Mouse (Mus musculus) midbrain, postnatal 0 days (tissue): ENCODE measurements around the gene Ect2l. TPM values are rescaled to one million over a fixed set of nuclear protein-coding genes. Genes with fewer than 3 reads are reported as not detected.
"Not testable (repeated sequence)": the region's sequence is repeated elsewhere in the genome, so short reads cannot be mapped to it uniquely, and the experiment has no call there.

Experiments
- ATAC-seq: fragments of 200-750 bp; cut with Nextera tagmentation; 2 replicates; pipeline ENCODE4 v1.8.0; 2017; ENCODE audit warnings: moderate number of reproducible peaks, mild to moderate bottlenecking, moderate TSS enrichment, moderate library complexity; ENCODE audit not compliant: low FRiP score
- DNase-seq: peaks from one replicate; pipeline ENCODE4 v3.0.0-alpha.2; 2015; ENCODE audit warnings: low spot score
- H3K27ac ChIP-seq: fragments of 300-500 bp; sonication (generic); 2 replicates; pipeline ENCODE4 v1.5.1; 2014; ENCODE audit warnings: low read depth, mild to moderate bottlenecking, low read length, mixed read lengths
- H3K27me3 ChIP-seq: fragments of 300-500 bp; sonication (generic); 2 replicates; pipeline ENCODE4 v1.6.1; 2014; ENCODE audit warnings: low read length, control low read depth, mixed read lengths; ENCODE audit not compliant: insufficient read depth
- H3K36me3 ChIP-seq: fragments of 300-500 bp; sonication (generic); 2 replicates; pipeline ENCODE4 v1.6.1; 2014; ENCODE audit warnings: low read length, control low read depth, mixed read lengths; ENCODE audit not compliant: insufficient read depth
- H3K4me1 ChIP-seq: fragments of 300-500 bp; sonication (generic); 2 replicates; pipeline ENCODE4 v1.6.1; 2014; ENCODE audit warnings: mild to moderate bottlenecking, control low read depth, antibody characterized with exemption, low read length, mixed read lengths; ENCODE audit not compliant: insufficient read depth
- H3K4me2 ChIP-seq: fragments of 300-500 bp; sonication (generic); 2 replicates; pipeline ENCODE4 v1.6.1; 2014; ENCODE audit warnings: low read depth, mild to moderate bottlenecking, low read length, mixed read lengths; ENCODE audit not compliant: poor library complexity, severe bottlenecking
- H3K4me3 ChIP-seq: fragments of 300-500 bp; sonication (generic); 2 replicates; pipeline ENCODE4 v1.5.1; 2014; ENCODE audit warnings: low read depth, mild to moderate bottlenecking, low read length, moderate library complexity
- H3K9ac ChIP-seq: fragments of 300-500 bp; sonication (generic); replicated peaks from 2 replicates; pipeline ENCODE4 v1.6.1; 2014; ENCODE audit warnings: mild to moderate bottlenecking, low read length, moderate library complexity, mixed read lengths; ENCODE audit not compliant: poor library complexity, severe bottlenecking
- H3K9me3 ChIP-seq: fragments of 300-500 bp; sonication (generic); 2 replicates; pipeline ENCODE4 v1.6.1; 2016; ENCODE audit warnings: low read length, control low read depth
- CTCF ChIP-seq: IDR thresholded peaks from 2 replicates; pipeline ENCODE4 v1.5.1; 2016; ENCODE audit warnings: antibody characterized with exemption, mild to moderate bottlenecking
- WGBS: fragments of 180-500 bp; shearing (Covaris S2); extraction: QIAGEN DNeasy Blood & Tissue Kit; methylation state at CpG from one replicate; pipeline ENCODE4 v1.1.7; 2014; 5-methylcytosine and 5-hydroxymethylcytosine counted together
- polyA plus RNA-seq: library from polyadenylated mRNA; unstranded; fragments of >200 nt; fragmentation: Nextera tagmentation; extraction: Ambion mirVana; gene quantifications from 2 replicates; pipeline ENCODE4 v1.2.1, GENCODE M21; 2015
- total RNA-seq: library from RNA; depleted of rRNA; stranded (reverse); fragments of >200 nt; gene quantifications from 2 replicates; pipeline ENCODE4 v1.2.3, GENCODE M21; 2014

Gene Ect2l
- total and polyA plus RNA-seq, 2 experiments from 2014 or later, result 0.11 to 0.64 TPM

- no peak for DNase-seq
- H3K4me2 ChIP-seq, result no peak overlapping the region
- H3K9ac ChIP-seq, result no peak overlapping the region
- H3K4me1 ChIP-seq, result no peaks in the 10 kb centered on the region
- no peaks in the 10 kb centered on the region for H3K27me3 ChIP-seq
- TF ChIP-seq CTCF, result no peak
- ATAC-seq, result no peak
- H3K9me3 ChIP-seq, result no peaks in the 10 kb centered on the region
- H3K36me3 ChIP-seq, result no peaks in the 10 kb centered on the region
- 84% methylated on average over 3 of the region's 3 CpGs for WGBS
- H3K4me3 ChIP-seq, result no peak overlapping the region
- no peak overlapping the region for H3K27ac ChIP-seq
These were observed 63.5 kb downstream of the Ect2l start for GRCm38 (mm10) chr10:18147224-18147623.

DNA sequence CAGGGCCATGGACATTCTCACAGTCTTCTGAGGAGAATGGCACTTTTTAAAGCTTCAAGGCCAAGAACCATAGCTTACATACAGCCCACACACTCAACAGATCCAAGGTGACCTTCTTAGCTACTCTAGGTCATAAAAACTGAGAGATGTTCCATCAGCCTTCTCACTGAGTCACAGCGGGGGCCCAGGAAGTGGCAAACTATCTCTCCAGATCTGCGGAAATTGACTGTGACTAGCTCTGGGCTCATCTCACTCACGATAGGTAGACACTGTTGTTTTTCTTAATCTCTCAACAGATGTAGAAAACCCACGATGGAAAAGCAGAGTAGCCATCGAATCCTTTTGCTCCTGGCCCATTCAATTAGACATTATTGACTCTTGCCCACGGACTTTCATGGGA, 68.5 kb downstream of the Ect2l start:
- 90% methylated on average over 6 of the region's 6 CpGs for WGBS
- Histone ChIP-seq H3K27me3 (no peaks in the 10 kb centered on the region), H3K9ac (no peak overlapping the region), H3K9me3 (no peaks in the 10 kb centered on the region), H3K4me1 (no peaks in the 10 kb centered on the region), H3K27ac (no peak overlapping the region), H3K4me3 (no peak overlapping the region), H3K4me2 (no peak overlapping the region), H3K36me3 (no peaks in the 10 kb centered on the region)
- no peak for ATAC-seq
- DNase-seq, result no peak
- no peak for TF ChIP-seq CTCF

GRCm38 (mm10) chr10:18141389-18141788, 69.3 kb downstream of the Ect2l start:
- H3K9me3 ChIP-seq, result no peaks in the 10 kb centered on the region
- no peak for DNase-seq
- no peak overlapping the region for H3K9ac ChIP-seq
- no peak for ATAC-seq
- no peak overlapping the region for H3K27ac ChIP-seq
- H3K4me2 ChIP-seq, result no peak overlapping the region
- TF ChIP-seq CTCF, result no peak
- WGBS, result 64% methylated on average over 2 of the region's 2 CpGs
- H3K4me3 ChIP-seq, result no peak overlapping the region
- H3K36me3 ChIP-seq, result no peaks in the 10 kb centered on the region
- no peaks in the 10 kb centered on the region for H3K27me3 ChIP-seq
- H3K4me1 ChIP-seq, result no peaks in the 10 kb centered on the region

- ATAC-seq, result no peak
These were observed 71.1 kb downstream of the Ect2l start for GRCm38 (mm10) chr10:18139615-18140014.

DNA sequence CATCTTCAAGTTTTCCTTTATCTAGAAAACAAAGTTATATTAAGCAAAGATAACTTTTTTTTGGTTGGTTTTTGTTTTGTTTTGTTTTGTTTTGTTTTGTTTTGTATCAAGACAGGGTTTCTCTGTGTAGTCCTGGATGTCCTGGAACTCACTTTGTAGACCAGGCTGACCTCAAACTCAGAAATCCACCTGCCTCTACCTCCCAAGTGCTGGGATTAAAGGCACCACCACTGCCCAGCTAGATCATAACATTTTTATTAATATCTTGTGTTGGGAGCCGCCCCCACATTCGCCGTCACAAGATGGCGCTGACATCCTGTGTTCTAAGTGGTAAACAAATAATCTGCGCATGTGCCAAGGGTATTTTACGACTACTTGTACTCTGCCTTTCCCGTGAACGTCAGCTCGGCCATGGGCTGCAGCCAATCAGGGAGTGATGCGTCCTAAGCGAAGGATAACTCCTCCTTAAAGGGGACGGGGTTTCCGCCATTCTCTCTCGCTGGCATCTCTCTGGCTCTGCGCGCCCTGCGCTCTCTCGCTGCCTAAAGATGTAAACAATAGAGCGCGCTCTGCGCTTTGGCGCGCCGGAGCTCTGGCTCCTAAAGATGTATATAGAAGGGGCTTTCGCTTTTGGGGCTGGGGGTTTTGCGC, 71.7 kb downstream of the Ect2l start:
- 79% methylated on average over 12 of the region's 26 CpGs for WGBS
- peak; percentile 54; the same call in 1 of the 2 replicates for ATAC-seq
- not testable (repeated sequence) for H3K9me3 ChIP-seq

More at GRCm38 (mm10) chr10:18139615-18140014, 71.1 kb downstream of the Ect2l start:
- Histone ChIP-seq H3K4me1 (no peaks in the 10 kb centered on the region), H3K4me2 (peak overlapping the region; percentile 21), H3K27me3 (no peaks in the 10 kb centered on the region), H3K36me3 (no peaks in the 10 kb centered on the region), H3K27ac (no peak overlapping the region), H3K9ac (no peak overlapping the region), H3K4me3 (0 out of 2 replicates have a peak overlapping the region, but pooled peaks have one; percentile 13), H3K9me3 (no peaks in the 10 kb centered on the region)
- no peak for TF ChIP-seq CTCF
- no peak for DNase-seq
- 84% methylated on average over 5 of the region's 5 CpGs for WGBS

DNA sequence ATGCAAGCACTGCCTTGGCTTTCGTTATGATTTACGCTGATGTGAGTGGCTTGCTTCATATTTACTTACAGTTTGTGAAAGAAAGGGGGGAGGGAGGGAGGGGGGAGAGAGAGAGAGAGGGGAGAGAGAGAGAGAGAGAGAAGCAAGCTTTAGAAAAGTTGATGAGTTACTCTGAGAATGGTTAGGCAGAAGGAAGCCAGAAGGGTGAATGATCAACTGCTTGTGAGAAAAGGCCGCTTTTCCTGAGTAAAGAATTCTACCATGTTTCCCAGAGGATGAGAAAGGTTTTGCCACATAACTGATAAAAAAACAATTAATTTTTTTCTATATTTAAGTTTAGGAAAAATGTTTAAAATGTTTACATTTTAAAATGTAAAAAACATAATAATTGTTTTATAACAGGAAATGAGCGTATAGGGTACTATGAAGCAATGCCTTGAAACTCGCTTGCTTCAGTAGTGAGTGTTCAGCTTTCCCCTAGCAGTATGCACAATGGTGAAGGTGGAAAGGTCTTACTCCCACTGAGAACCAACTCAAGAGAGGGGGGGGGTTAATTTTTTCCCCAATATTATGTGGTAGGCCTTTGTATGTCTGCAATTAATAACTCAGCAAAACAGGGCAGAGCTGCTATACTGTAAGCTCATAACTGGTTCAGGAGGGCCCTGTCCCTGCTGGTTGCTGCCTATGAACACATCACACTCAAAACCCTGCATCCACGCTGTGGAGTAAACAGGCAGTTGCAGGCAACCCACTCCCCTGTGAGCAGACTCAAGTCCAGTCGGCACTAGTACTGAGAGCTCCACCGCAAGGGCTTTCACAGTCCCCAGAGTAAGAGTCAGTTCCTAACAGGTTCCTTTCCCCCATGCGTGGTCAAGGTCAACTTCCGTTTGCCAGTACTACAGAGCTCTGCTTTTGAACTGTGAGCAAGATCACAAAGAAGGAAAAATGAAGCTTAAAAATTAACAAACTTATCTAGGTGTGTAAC, 78.7 kb downstream of the Ect2l start:
- no peak for TF ChIP-seq CTCF
- H3K27me3 ChIP-seq, result no peaks in the 10 kb centered on the region
- 87% methylated on average over 10 of the region's 10 CpGs for WGBS
- DNase-seq (no peak), ATAC-seq (no peak)
- no peaks in the 10 kb centered on the region for H3K9me3 ChIP-seq
- no peak overlapping the region for H3K4me3 ChIP-seq
- no peaks in the 10 kb centered on the region for H3K36me3 ChIP-seq
- H3K4me1 ChIP-seq, result no peaks in the 10 kb centered on the region
- H3K4me2 ChIP-seq, result no peak overlapping the region
- no peak overlapping the region for H3K9ac ChIP-seq
- H3K27ac ChIP-seq, result no peak overlapping the region

More for the DNA sequence above, 71.7 kb downstream of the Ect2l start:
- not testable (repeated sequence) for H3K27me3 ChIP-seq, H3K4me1 ChIP-seq, H3K4me2 ChIP-seq, DNase-seq, H3K27ac ChIP-seq, H3K9ac ChIP-seq, H3K36me3 ChIP-seq
- H3K4me3 ChIP-seq, result 0 out of 2 replicates have a peak overlapping the region, but pooled peaks have one; percentile 13
